Mouse (Mus musculus) urinary bladder, postnatal 25 days (tissue): Measurements from ENCODE around the gene 2700049A03Rik.
A peak's percentile ranks its signal among the peaks of the same experiment; 100 is the strongest.

Source experiments
- DNase-seq: peaks from one replicate; pipeline ENCODE4 v3.0.0; 2022; ENCODE audit warnings: low spot score

Gene 2700049A03Rik

GRCm38 (mm10) chr12:71183736-71184135, 47.1 kb downstream of the 2700049A03Rik start:
- no peak for DNase-seq

GRCm38 (mm10) chr12:71184396-71184795, 47.7 kb downstream of the 2700049A03Rik start:
- DNase-seq = no peak

GRCm38 (mm10) chr12:71192705-71193104, 56.1 kb downstream of the 2700049A03Rik start:
- DNase-seq = no peak

GRCm38 (mm10) chr12:71197671-71198070, 61.0 kb downstream of the 2700049A03Rik start:
- DNase-seq = no peak

- no peak for DNase-seq
Observed at GRCm38 (mm10) chr12:71201753-71202152, 65.1 kb downstream of the 2700049A03Rik start.

- DNase-seq = no peak
Observed at GRCm38 (mm10) chr12:71204303-71204702, 67.7 kb downstream of the 2700049A03Rik start.

GRCm38 (mm10) chr12:71217191-71217590, 80.5 kb downstream of the 2700049A03Rik start:
- no peak for DNase-seq

- peak; percentile 15 for DNase-seq
Observed at GRCm38 (mm10) chr12:71217866-71218522, 81.3 kb downstream of the 2700049A03Rik start.

GRCm38 (mm10) chr12:71222761-71223160, 86.1 kb downstream of the 2700049A03Rik start:
- DNase-seq = no peak

- no peak for DNase-seq
Observed at GRCm38 (mm10) chr12:71227769-71228168, 91.1 kb downstream of the 2700049A03Rik start.

GRCm38 (mm10) chr12:71228925-71229649, 92.4 kb downstream of the 2700049A03Rik start:
- no peak for DNase-seq

GRCm38 (mm10) chr12:71231561-71231960, 94.9 kb downstream of the 2700049A03Rik start:
- no peak for DNase-seq

GRCm38 (mm10) chr12:71233426-71233825, 96.8 kb downstream of the 2700049A03Rik start:
- no peak for DNase-seq

- DNase-seq = no peak
Observed at GRCm38 (mm10) chr12:71237074-71237473, 100.4 kb downstream of the 2700049A03Rik start.

GRCm38 (mm10) chr12:71242791-71243190, 106.1 kb downstream of the 2700049A03Rik start:
- DNase-seq = no peak

GRCm38 (mm10) chr12:71244766-71245390, 108.2 kb downstream of the 2700049A03Rik start:
- DNase-seq = no peak

- no peak for DNase-seq
Observed at GRCm38 (mm10) chr12:71247191-71247590, 110.5 kb downstream of the 2700049A03Rik start.

GRCm38 (mm10) chr12:71249348-71249747, 112.7 kb downstream of the 2700049A03Rik start:
- no peak for DNase-seq

GRCm38 (mm10) chr12:71252509-71253167, 116.0 kb downstream of the 2700049A03Rik start:
- DNase-seq = no peak

GRCm38 (mm10) chr12:71254779-71255178, 118.1 kb downstream of the 2700049A03Rik start:
- no peak for DNase-seq

GRCm38 (mm10) chr12:71258196-71258920, 121.7 kb downstream of the 2700049A03Rik start:
- no peak for DNase-seq

- DNase-seq = no peak
Observed at GRCm38 (mm10) chr12:71264211-71264610, 127.6 kb downstream of the 2700049A03Rik start.
